22 mouse cellular contexts compared by ENCODE assay signal in genomic region chr15:13231550-13231949, GRCm38 (mm10). TPM values are rescaled to one million over a fixed set of nuclear protein-coding genes. Genes with fewer than 3 reads are reported as not detected.
"Had no signal": no experiment of that assay in that cellular context is flagged by ENCODE, and none has a peak within 500 bp of the region (broad histone marks: within the 10 kb centered on the region; RNA-seq: fewer than 3 reads in every experiment).

No protein-coding gene starts in this region.

- H3K4me1 ChIP-seq: liver, embryonic 13.5 days; liver, embryonic 15.5 days; lung, embryonic 15.5 days; megakaryocyte, embryonic 14.5 days; neural tube, embryonic 13.5 days; neural tube, embryonic 15.5 days had no signal

- DNase-seq: liver, embryonic 13.5 days; liver, postnatal 0 days; lung, adult 2 months; lung, postnatal 14 days; lung, postnatal 36 days; retina, postnatal 1 day; right cerebral cortex, adult 18-20 months; right cerebral cortex, postnatal 25 days; right cerebral cortex, postnatal 4 days; spleen, adult 18-20 months; thymus, adult 18-20 months; thymus, postnatal 14 days; thymus, postnatal 36 days had no signal

- H3K27ac ChIP-seq: liver, embryonic 13.5 days; liver, embryonic 15.5 days; lung, embryonic 15.5 days; macrophage; neural tube, embryonic 13.5 days; neural tube, embryonic 15.5 days had no signal

- H3K4me2 ChIP-seq: liver, embryonic 13.5 days; liver, embryonic 15.5 days; lung, embryonic 15.5 days; neural tube, embryonic 13.5 days; neural tube, embryonic 15.5 days had no signal

- H3K4me3 ChIP-seq: liver, embryonic 13.5 days; liver, embryonic 15.5 days; lung, embryonic 15.5 days; megakaryocyte, embryonic 14.5 days; myocyte; neural tube, embryonic 13.5 days; neural tube, embryonic 15.5 days had no signal

- H3K36me3 ChIP-seq: liver, embryonic 13.5 days; liver, embryonic 15.5 days; lung, embryonic 15.5 days; neural tube, embryonic 13.5 days; neural tube, embryonic 15.5 days had no signal

- H3K9ac ChIP-seq: liver, embryonic 13.5 days; liver, embryonic 15.5 days; liver, postnatal 0 days; lung, embryonic 15.5 days; neural tube, embryonic 13.5 days; neural tube, embryonic 15.5 days had no signal

- H3K9me3 ChIP-seq: liver, embryonic 15.5 days; lung, embryonic 15.5 days; neural tube, embryonic 13.5 days; neural tube, embryonic 15.5 days had no signal

- ATAC-seq: liver, postnatal 0 days; lung, postnatal 0 days had no signal

- H3K27me3 ChIP-seq: liver, embryonic 13.5 days; liver, embryonic 15.5 days; lung, embryonic 15.5 days; megakaryocyte, embryonic 14.5 days; neural tube, embryonic 13.5 days; neural tube, embryonic 15.5 days had no signal

RNA-seq across cellular contexts. Expression of gene Cdh6, which starts 58.1 kb away (rescaled TPM):
- total RNA-seq: megakaryocyte progenitor cell, adult 5-6 weeks had no signal
- polyA plus RNA-seq: macrophage had no signal
